Mouse (Mus musculus) spleen, adult 12 weeks (tissue): ENCODE results near the gene Chrm2.

Source experiments
- DNase-seq: peaks from one replicate; pipeline ENCODE4 v3.0.0; 2022; ENCODE audit warnings: low spot score

The Chrm2 gene

GRCm38 (mm10) chr6:36387612-36388400, at the start of gene Chrm2:
TSS of gene Chrm2 (plus strand) at chr6:36388084.
- DNase-seq, result no peak

GRCm38 (mm10) chr6:36373983-36374382, 13.9 kb upstream of the Chrm2 start:
- no peak for DNase-seq

DNA sequence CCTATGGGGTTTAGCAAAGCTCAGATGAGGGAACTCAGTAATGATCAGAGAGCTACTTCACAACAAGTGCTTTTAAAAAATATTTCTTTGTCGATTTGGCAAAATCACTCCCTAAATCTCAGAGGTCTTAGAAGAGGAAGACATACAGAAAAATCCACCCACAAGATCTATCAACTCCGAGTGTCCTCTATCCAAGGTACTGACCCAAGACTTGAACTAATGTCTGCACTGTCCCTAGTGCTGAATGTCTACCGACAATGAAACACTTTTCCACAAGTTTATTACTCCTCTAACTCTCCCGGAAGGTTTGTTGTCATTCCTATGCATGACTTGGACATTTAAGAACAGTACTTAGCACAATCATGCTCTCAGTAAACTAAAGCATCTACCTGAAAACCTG, 9.9 kb upstream of the Chrm2 start:
- DNase-seq, result no peak

GRCm38 (mm10) chr6:36384102-36384501, 3.8 kb upstream of the Chrm2 start:
- no peak for DNase-seq

GRCm38 (mm10) chr6:36388401-36389259, 746 bp downstream of the Chrm2 start:
- no peak for DNase-seq

DNA sequence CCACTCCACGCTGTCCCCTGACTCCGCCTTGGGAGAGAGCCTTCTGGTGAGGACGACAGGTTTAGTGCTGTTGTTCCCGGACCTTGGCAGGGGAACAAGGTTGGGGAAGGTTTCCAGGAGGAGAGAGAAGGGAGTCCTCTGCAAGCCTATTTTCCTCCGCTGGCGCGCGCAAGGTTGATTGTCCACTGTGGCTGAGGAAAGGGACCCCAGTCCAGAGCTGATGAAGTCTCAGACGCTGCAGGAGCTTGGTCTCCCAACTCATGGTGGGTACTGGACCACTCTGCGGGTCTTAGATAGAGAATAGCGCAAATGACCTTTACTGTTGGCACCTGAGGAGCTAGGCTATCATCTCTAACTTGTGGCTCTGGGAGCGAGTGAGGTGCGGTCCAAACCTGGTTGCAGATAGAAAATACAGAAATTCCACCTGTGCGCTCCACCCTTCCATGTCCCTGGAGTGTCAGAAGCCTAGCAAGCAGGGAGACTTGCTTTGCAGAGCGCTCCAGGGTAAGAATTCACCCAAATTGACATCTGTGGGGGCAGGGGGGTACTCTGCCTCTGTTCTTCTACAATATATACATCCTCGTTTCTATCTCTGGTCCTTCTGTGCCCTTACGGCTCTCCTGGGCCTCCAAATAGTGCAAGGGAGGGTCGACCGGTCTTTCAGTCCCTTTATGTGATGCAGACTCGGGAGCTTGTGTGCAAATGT, 1.5 kb downstream of the Chrm2 start:
- no peak for DNase-seq

- DNase-seq, result no peak
Observed at GRCm38 (mm10) chr6:36393705-36394104, 5.8 kb downstream of the Chrm2 start.

DNA sequence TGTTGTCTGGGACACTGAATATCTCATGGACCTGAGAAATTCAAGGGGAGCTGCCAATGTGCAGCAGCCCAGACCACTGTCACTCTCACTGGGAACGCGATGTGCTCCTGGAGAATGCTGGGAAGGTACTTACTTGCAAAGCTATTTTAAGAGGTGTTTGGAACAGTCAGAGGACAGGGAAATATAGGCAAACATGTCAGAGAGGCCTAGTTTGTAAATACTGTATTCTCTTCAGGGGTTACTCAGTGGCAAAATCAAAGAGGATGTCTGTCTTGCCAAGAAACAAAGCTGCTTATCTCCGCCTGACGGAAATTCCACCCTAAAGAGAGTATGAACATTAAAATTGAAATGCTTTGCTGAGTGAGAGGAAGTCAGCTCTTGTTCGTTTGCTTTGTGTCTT, 17.3 kb downstream of the Chrm2 start:
- no peak for DNase-seq

GRCm38 (mm10) chr6:36409016-36409415, 21.1 kb downstream of the Chrm2 start:
- DNase-seq, result no peak

DNA sequence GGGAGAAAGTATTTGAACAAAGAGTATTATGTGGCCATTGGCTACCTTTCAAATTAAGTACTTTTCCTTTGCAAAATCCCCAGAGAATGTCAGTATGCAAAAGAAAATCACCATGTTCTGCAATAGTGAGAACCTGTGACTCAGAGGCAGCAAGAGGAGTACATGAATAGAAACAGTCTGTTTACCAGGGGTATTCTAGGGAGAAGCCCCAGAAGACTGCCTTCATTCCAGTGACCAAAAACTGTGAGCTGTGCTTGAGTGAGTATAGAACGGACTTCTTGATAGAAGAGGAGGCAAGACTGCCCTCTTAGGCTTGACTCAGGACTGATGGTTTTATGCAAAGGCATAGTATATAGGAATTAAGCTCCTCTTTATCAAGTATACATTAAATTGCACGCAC, 22.2 kb downstream of the Chrm2 start:
- DNase-seq, result no peak

GRCm38 (mm10) chr6:36419716-36420115, 31.8 kb downstream of the Chrm2 start:
- no peak for DNase-seq

GRCm38 (mm10) chr6:36437964-36438363, 50.1 kb downstream of the Chrm2 start:
- DNase-seq, result no peak

- no peak for DNase-seq
Observed at GRCm38 (mm10) chr6:36439218-36439617, 51.3 kb downstream of the Chrm2 start.

DNA sequence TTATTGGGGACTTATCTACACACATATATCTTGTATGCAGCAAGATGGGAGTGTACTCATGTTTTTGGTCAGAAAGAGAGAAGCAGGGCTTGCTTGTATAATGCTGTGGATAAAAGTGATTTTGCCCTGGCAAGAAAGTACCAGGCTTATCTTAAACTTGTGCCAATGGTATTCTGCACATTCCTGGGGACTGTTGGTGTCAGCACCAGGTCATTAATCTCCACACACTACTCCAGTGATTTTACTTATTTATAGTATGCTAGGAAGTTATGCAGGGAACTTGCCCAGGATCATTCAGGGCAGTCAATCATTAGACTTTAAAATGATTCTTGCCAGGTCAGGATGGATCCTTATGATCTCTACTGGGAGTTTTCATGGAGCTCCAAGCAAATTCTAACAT, 63.6 kb downstream of the Chrm2 start:
- no peak for DNase-seq

DNA sequence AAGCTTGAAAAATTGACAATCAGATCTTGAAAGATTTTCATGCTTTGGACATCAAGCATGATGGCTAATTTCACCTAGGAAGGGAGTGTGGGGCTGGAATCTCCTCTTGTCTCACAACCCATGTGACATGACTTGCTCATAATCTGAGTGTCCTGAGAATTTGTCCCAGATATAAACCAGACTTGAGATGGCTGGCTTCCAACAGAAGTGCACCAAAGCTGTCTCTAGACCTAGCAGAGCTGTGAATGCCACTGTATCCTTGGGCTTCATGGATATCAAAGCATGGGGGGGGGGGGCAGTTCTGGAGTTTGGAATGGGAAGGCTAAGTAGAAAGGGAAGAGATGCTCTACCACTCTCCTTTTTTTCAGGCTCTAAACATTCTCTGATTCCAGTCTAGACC, 67.2 kb downstream of the Chrm2 start:
- no peak for DNase-seq

DNA sequence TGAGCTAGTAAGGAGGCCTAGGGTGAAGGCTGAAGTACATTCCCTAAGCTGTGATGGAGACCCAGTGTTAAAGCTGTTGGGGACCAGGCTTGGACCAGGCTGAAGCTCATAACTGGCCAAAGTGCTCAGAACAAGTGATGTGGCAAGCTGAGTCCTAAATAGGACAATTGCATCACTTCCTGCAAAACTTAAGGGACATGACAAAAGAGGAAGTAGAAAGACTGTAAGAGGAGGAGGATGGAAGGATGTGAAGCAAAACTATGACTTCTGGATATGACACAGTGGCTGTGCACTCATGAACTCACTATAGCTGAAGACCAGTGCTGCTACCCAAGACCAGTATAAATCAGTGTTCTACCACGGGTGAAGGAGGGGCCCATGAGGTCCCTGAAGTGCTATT, 69.1 kb downstream of the Chrm2 start:
- DNase-seq, result no peak

GRCm38 (mm10) chr6:36464008-36464407, 76.1 kb downstream of the Chrm2 start:
- no peak for DNase-seq

DNA sequence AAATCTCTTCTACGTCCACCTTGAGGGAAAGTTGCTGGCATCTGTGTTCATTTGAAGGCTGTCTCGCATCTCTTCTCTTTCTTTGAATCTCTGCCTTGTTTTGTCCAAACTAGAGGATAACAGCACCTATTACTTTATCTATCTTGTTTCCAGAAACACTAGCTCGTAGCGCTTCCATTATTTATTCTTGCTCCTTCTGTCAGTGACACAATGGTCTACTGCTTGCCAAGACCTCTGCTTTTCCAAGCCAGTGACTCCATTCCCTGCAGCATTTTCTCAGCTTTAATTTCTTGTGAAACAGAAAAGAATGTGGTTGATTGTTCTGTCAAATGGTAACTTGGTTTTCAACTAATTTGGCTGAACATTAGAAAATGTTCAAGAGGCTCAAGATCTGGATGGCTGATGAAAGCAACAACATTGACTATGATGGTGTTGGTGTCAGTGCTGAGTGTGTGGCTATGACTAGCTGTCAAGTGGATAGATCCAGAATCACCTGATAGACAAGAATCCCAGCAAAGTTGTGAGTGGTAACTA, 96.3 kb downstream of the Chrm2 start:
- no peak for DNase-seq

GRCm38 (mm10) chr6:36507008-36507663, 119.3 kb downstream of the Chrm2 start:
- DNase-seq, result no peak

DNA sequence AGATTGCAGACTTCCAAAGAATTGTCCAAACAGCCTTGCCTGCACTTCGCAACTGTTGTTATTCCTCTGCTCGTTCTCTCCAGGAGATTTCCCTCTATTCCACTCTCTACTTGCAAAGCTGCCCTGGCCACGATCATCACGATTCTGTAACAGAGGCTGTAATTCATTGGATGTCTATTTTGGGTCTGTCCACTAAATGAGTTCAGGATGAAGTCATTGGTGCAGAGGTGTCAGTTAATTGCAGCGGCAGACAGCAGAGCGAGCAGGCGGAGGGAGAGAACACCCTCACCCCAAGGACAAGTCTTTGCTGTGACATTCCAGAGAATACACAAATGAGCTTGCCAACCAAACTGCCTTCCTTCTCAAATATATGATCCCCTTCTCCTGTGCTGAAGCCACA, 120.1 kb downstream of the Chrm2 start:
- no peak for DNase-seq

- DNase-seq, result no peak
Observed at GRCm38 (mm10) chr6:36508469-36508868, 120.6 kb downstream of the Chrm2 start.

GRCm38 (mm10) chr6:36516508-36516907, 128.6 kb downstream of the Chrm2 start:
- no peak for DNase-seq
